Mouse (Mus musculus): Measurements from ENCODE around the gene Itprid1. TPM values are rescaled to one million over a fixed set of nuclear protein-coding genes. Genes with fewer than 3 reads are reported as not detected.

Itprid1 gene
- total RNA-seq, 2 experiments from 2014 or later: not detected

GRCm38 (mm10) chr6:55879356-55879960 is 42.8 kb downstream of the Itprid1 start:
- ATAC-seq (replicated peaks; ENCODE audit: low FRiP score, poor library complexity, severe bottlenecking): no peak

DNA sequence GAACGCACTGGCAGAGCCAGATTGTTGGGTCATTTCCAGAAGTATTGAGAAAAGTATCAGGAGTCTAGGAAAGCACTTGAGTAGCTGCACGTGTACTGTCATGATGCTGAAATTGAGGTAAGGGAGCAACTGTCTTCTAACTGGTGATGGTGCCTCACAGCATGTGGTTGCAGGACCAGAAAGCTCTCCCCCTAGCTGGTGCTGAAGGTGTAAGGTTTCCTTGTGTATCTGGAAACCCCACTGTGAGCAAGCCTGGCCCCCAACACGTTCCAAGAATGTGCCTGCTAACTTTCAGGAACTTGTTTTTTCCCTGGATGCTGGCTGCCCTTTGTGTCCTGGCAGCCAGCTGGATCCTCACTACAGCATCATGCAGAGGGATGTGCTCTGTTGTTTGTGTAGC is 44.2 kb downstream of the Itprid1 start:
- no peak for ATAC-seq (replicated peaks; ENCODE audit: low FRiP score, poor library complexity, severe bottlenecking)

DNA sequence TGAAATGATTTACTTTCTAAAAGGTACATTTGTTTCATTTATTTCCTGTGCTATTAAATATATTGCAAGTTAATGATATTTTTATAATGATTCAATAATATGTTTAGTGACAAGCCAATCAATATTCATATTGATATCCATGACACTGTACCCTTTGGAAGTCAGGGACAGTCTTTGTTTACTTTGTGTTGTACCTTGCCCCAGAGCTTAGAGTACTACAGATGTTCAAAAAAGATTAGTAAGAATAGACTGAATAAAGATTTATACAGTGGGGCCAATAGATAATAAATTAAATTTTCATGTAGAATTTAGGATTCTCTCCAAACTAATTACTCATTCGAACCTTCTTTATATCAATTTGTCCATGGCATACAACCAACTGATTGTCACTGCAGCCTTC is 50.9 kb downstream of the Itprid1 start:
- no peak for ATAC-seq (replicated peaks; ENCODE audit: low FRiP score, poor library complexity, severe bottlenecking)

DNA sequence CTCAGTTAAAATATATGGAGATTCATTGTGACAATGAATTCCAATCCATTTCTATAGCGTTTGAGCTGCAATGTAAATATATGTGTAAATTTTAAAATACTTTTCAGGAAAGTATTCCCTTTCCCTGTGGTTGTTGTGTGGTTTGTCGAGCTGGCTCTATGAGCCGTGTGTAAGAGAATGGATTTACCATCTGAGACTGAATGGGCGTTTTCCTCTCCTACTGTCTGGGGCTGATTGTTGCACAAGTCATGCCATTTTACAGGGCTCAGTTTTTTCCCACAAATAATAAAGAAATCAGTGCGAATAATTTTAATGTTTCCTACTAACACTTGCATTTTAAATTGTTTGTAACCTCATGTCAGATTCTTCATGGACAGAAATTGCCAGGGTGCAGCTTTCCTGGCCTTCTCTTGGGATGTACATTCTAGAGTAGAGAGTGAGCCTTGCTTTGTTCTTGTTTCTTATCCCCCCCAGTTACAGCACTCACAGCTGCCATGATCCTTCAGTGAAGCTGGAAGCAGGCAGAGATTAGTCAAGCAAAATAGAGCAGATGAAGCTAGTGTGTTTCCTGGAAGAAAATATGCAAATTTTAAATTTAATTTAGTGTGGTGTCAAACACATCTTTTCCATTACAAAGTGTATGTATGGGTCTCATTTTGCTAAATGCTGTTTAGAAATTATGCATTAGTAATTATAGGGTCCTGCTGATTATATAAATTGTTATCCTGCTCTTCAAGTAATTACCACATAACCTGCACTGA is 65.1 kb downstream of the Itprid1 start:
- no peak for ATAC-seq (replicated peaks; ENCODE audit: low FRiP score, poor library complexity, severe bottlenecking)

- no peak for ATAC-seq (replicated peaks; ENCODE audit: low FRiP score, poor library complexity, severe bottlenecking)
Measured at GRCm38 (mm10) chr6:55902329-55902605, 65.6 kb downstream of the Itprid1 start.

- no peak for ATAC-seq (replicated peaks; ENCODE audit: low FRiP score, poor library complexity, severe bottlenecking)
Measured at GRCm38 (mm10) chr6:55919206-55919605, 82.5 kb downstream of the Itprid1 start.

- no peak for ATAC-seq (replicated peaks; ENCODE audit: low FRiP score, poor library complexity, severe bottlenecking)
Measured at GRCm38 (mm10) chr6:55920282-55920720, 83.6 kb downstream of the Itprid1 start.

DNA sequence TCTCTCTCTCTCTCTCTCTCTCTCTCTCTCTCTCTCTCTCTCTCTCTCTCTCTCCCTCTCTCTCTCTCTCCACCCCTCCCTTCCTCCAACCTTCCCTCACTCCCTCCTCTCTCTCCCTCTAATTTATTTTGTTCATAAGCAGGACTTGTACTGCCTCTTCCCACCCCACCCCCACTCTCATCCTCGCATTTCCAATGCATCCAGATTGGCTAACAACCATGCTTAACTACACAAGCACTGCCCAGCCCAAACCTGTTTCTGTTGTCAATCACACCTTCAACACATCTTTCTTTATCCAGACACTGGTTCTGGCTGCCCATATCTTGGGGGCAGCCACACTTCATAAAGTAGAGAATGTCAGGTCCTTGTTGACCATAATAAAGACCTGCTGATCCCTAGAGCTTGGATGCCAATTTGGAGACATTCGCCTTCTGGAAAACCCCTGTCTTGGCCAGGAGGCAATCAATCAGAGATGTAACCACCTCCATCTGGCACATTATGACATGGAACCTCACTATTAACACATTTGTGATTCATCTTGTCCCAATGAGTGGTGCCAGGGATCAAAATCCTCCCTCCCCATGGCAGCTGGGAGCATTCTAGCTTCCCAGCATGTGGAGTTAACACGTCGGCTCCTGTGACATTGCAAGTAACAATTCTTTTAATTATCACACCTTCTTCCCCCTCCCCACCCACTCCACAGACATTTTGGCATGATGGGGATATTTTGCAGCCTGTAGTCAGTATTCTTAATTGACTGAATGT is 84.4 kb downstream of the Itprid1 start:
- no peak for ATAC-seq (replicated peaks; ENCODE audit: low FRiP score, poor library complexity, severe bottlenecking)

- no peak for ATAC-seq (replicated peaks; ENCODE audit: low FRiP score, poor library complexity, severe bottlenecking)
Measured at GRCm38 (mm10) chr6:55944709-55945108, 108.0 kb downstream of the Itprid1 start.

- ATAC-seq (replicated peaks; ENCODE audit: low FRiP score, poor library complexity, severe bottlenecking): no peak
Measured at GRCm38 (mm10) chr6:55950345-55951110, 113.8 kb downstream of the Itprid1 start.

- no peak for ATAC-seq (replicated peaks; ENCODE audit: low FRiP score, poor library complexity, severe bottlenecking)
Measured at GRCm38 (mm10) chr6:55972998-55973397, 136.3 kb downstream of the Itprid1 start.

- no peak for ATAC-seq (replicated peaks; ENCODE audit: low FRiP score, poor library complexity, severe bottlenecking)
Measured at GRCm38 (mm10) chr6:55979766-55980165, 143.1 kb downstream of the Itprid1 start.

DNA sequence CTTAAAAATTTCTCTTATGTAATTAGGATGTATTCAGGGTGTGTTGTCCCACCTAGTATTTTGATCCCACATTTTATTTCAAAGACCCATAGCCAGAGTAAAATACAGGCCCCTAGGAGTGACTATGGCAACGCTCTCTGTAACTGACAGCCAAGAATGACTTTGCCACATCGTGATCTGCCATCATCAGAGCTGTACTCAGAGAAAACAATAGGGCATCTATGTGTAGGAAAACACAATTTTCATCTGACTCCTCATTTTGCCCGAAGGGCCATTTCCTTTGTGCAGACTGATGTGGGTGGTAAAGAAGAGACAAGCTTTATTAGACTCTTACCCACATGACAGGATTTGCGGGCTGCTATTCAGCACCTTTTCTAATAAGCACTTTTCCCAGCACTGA is 172.0 kb downstream of the Itprid1 start:
- ATAC-seq (replicated peaks; ENCODE audit: low FRiP score, poor library complexity, severe bottlenecking): no peak

- ATAC-seq (replicated peaks; ENCODE audit: low FRiP score, poor library complexity, severe bottlenecking): no peak
Measured at GRCm38 (mm10) chr6:56012384-56012783, 175.7 kb downstream of the Itprid1 start.

GRCm38 (mm10) chr6:56017291-56017994 is 180.7 kb downstream of the Itprid1 start, which contains the start of gene Ppp1r17:
TSS of gene Ppp1r17 (plus strand) at chr6:56017497.
- no peak for ATAC-seq (replicated peaks; ENCODE audit: low FRiP score, poor library complexity, severe bottlenecking)

- no peak for ATAC-seq (replicated peaks; ENCODE audit: low FRiP score, poor library complexity, severe bottlenecking)
Measured at GRCm38 (mm10) chr6:56019632-56020031, 182.9 kb downstream of the Itprid1 start.

DNA sequence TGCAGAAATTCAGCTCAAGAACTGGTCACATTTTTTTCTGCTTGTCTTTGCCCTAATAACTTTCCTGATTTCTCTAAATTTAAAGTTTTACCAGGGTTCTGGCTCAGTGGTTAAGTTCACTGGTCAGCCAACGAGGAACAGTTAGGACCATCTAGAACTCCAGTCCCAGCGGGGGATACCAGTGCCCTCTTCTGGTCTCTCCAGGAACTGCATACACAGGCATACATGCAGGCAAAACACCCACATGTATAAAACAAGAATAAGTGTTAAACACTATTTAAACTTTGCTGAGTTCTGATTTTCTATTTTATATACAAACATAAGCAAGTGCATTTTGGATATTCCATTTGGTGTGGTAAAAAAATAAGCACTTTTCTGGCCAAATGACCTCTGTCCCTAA is 188.8 kb downstream of the Itprid1 start:
- ATAC-seq (replicated peaks; ENCODE audit: low FRiP score, poor library complexity, severe bottlenecking): no peak

DNA sequence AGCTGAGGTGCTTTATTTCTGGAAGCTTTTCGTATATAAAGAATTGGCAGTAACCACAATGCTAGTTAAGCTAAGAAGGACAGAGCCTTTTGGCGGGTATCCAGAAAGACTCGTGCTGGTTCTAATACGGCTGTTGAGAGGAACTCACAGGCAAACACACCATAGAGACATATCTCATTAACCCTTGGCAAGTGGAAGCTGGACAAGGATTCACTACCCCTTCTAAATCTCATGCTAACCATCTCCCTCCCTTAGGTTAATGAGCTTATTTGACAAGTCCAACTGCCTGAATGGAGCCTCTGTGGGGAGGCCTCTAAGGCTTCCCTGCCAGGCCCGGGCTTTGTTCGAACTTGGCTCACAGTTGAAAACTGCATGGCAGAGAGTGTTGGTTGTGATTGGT is 190.6 kb downstream of the Itprid1 start:
- no peak for ATAC-seq (replicated peaks; ENCODE audit: low FRiP score, poor library complexity, severe bottlenecking)

- no peak for ATAC-seq (replicated peaks; ENCODE audit: low FRiP score, poor library complexity, severe bottlenecking)
Measured at GRCm38 (mm10) chr6:56027966-56028365, 191.3 kb downstream of the Itprid1 start.

All from erythroblast, adult 5-6 weeks (primary cell).